Mouse (Mus musculus) G1E (cell line): ENCODE results near the gene Gm10719. TPM values are rescaled to one million over a fixed set of nuclear protein-coding genes. Genes with fewer than 3 reads are reported as not detected.
"Not testable (repeated sequence)": the region's sequence is repeated elsewhere in the genome, so short reads cannot be mapped to it uniquely, and the experiment has no call there.

Experiments used
- ATAC-seq: 2 replicates; pipeline ENCODE4 v1.8.0; 2016; ENCODE audit warnings: mild to moderate bottlenecking; ENCODE audit not compliant: insufficient number of reproducible peaks, poor library complexity, low FRiP score, severe bottlenecking; ENCODE audit errors: extremely low read depth
- DNase-seq: peaks from one replicate; pipeline ENCODE4 v3.0.0; 2012; ENCODE audit warnings: low spot score
- H3K27me3 ChIP-seq: 2 replicates; pipeline ENCODE4 v1.6.1; 2012; ENCODE audit warnings: mild to moderate bottlenecking, low read length, inconsistent platforms; ENCODE audit not compliant: insufficient read depth
- H3K36me3 ChIP-seq: replicated peaks from 2 replicates; pipeline ENCODE3; 2012; ENCODE audit warnings: mild to moderate bottlenecking, inconsistent platforms
- H3K4me1 ChIP-seq: 2 replicates; pipeline ENCODE4 v1.6.1; 2012; ENCODE audit warnings: low read depth, low read length, inconsistent platforms, mixed read lengths; ENCODE audit not compliant: insufficient read depth
- H3K4me3 ChIP-seq: 2 replicates; pipeline ENCODE4 v1.5.1; 2012; ENCODE audit warnings: low read depth, mild to moderate bottlenecking, inconsistent platforms, low read length, moderate library complexity, mixed read lengths
- H3K9me3 ChIP-seq: replicated peaks from 2 replicates; pipeline ENCODE4 v1.6.1; 2012; ENCODE audit warnings: inconsistent platforms
- polyA plus RNA-seq: library from polyadenylated mRNA; stranded (reverse); fragments of >175 nt; gene quantifications from 2 replicates; pipeline ENCODE4 v1.2.3, GENCODE M21; 2012
- total RNA-seq, 2 experiments: library from RNA; stranded (forward) in 1 of 2; stranded (reverse) in 1 of 2; fragments of 200-1000 nt in 1 of 2; fragments of >200 nt in 1 of 2; fragmentation: Nextera tagmentation in 1 of 2; gene quantifications; 2 replicates each; pipeline ENCODE4 v1.2.3; 2014 to 2017

Gm10719 gene
- total and polyA plus RNA-seq, 3 experiments: 0.38 to 146 (median 3.2) TPM

DNA sequence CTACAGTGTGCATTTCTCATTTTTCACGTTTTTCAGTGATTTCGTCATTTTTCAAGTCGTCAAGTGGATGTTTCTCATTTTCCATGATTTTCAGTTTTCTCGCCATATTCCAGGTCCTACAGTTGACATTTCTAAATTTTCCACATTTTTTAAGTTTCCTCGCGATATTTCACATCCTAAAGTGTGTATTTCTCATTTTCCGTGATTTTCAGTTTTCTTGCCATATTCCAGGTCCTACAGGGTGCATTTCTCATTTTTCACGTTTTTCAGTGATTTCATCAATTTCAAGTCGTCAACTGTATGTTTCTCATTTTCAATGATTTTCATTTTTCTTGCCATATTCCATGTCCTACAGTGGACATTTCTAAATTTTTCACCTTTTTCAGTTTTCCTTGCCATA lies 1.9 kb upstream of the Gm10719 start, which contains the start of gene Gm10720:
Gene Gm10720, plus strand, starts transcription at position 301 of the 400 bp plus-strand sequence.
- H3K4me1 ChIP-seq, DNase-seq, ATAC-seq, H3K4me3 ChIP-seq, H3K27me3 ChIP-seq, H3K9me3 ChIP-seq, H3K36me3 ChIP-seq: not testable (repeated sequence)

DNA sequence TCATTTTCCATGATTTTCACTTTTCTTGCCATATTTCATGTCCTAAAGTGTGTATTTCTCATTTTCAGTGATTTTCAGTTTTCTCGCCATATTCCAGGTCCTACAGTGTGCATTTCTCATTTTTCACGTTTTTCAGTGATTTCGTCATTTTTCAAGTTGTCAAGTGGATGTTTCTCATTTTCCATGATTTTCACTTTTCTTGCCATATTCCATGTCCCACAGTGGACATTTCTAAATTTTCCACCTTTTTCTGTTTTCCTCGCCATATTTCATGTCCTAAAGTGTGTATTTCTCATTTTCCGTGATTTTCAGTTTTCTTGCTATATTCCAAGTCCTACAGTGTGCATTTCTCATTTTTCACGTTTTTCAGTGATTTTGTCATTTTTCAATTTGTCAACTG lies 1.3 kb upstream of the Gm10719 start:
- not testable (repeated sequence) for H3K36me3 ChIP-seq, DNase-seq, H3K4me1 ChIP-seq, ATAC-seq, H3K4me3 ChIP-seq, H3K27me3 ChIP-seq, H3K9me3 ChIP-seq

DNA sequence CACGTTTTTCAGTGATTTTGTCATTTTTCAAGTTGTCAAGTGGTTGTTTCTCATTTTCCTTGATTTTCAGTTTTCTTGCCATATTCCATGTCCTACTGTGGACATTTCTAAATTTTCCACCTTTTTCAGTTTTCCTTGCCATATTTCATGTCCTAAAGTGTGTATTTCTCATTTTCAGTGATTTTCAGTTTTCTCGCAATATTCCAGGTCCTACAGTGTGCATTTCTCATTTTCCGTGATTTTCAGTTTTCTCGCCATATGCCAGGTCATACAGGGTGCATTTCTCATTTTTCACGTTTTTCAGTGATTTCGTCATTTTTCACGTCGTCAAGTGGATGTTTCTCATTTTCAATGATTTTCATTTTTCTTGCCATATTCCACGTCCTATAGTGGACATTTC lies 1.7 kb downstream of the Gm10719 start:
- not testable (repeated sequence) for ATAC-seq, H3K9me3 ChIP-seq, H3K27me3 ChIP-seq, H3K36me3 ChIP-seq, H3K4me1 ChIP-seq, DNase-seq, H3K4me3 ChIP-seq

DNA sequence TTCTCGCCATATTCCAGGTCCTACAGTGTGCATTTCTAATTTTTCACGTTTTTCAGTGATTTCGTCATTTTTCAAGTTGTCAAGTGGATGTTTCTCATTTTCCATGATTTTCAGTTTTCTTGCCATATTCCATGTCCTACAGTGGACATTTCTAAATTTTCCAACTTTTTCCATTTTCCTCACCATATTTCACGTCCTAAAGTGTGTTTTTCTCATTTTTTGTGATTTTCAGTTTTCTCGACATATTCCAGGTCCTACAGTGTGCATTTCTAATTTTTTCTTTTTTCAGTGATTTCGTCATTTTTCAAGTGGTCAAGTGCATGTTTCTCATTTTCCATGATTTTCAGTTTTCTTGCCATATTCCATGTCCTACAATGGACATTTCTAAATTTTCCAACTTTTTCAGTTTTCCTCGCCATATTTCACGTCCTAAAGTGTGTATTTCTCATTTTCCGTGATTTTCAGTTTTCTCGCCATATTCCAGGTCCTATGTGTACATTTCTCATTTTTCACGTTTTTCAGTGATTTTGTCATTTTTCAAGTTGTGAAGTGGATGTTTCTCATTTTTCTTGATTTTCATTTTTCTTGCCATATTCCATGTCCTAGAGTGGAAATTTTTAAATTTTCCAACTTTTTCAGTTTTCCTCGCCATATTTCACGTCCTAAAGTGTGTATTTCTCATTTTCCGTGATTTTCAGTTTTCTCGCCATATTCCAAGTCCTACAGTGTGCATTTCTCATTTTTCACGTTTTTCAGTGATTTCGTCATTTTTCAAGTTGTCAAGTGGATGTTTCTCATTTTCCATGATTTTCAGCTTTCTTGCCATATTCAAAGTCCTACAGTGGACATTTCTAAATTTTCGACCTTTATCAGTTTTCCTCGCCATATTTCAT lies 2.9 kb downstream of the Gm10719 start:
- H3K4me1 ChIP-seq, H3K4me3 ChIP-seq, H3K9me3 ChIP-seq, H3K36me3 ChIP-seq, H3K27me3 ChIP-seq, DNase-seq: not testable (repeated sequence)
- ATAC-seq: peak; percentile 37

DNA sequence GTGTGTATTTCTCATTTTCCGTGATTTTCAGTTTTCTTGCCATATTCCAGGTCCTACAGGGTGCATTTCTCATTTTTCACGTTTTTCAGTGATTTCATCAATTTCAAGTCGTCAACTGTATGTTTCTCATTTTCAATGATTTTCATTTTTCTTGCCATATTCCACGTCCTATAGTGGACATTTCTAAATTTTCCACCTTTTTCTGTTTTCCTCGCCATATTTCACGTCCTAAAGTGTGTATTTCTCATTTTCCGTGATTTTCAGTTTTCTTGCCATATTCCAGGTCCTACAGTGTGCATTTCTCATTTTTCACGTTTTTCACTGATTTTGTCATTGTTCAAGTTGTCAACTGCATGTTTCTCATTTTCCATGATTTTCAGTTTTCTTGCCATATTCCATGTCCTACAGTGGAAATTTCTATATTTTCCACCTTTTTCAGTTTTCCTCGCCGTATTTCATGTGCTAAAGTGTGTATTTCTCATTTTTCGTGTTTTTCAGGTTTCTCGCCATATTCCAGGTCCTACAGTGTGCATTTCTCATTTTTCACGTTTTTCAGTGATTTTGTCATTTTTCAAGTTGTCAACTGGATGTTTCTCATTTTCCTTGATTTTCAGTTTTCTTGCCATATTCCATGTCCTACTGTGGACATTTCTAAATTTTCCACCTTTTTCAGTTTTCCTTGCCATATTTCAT lies 5.3 kb downstream of the Gm10719 start:
- H3K36me3 ChIP-seq, H3K9me3 ChIP-seq, H3K4me1 ChIP-seq, H3K27me3 ChIP-seq, H3K4me3 ChIP-seq, ATAC-seq, DNase-seq: not testable (repeated sequence)

DNA sequence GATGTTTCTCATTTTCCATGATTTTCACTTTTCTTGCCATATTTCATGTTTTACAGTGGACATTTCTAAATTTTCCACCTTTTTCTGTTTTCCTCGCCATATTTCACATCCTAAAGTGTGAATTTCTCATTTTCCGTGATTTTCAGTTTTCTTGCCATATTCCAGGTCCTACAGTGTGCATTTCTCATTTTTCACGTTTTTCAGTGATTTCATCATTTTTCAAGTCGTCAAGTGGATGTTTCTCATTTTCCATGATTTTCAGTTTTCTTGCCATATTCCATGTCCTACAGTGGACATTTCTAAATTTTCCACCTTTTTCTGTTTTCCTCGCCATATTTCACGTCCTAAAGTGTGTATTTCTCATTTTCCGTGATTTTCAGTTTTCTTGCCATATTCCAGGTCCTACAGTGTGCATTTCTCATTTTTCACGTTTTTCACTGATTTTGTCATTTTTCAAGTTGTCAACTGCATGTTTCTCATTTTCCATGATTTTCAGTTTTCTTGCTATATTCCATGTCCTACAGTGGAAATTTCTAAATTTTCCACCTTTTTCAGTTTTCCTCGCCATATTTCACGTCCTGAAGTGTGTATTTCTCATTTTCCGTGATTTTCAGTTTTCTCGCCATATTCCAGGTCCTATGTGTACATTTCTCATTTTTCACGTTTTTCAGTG lies 6.2 kb downstream of the Gm10719 start, which contains the start of gene Gm10718:
Gene Gm10718, plus strand, starts transcription at position 236 of the 673 bp plus-strand sequence.
- not testable (repeated sequence) for DNase-seq, H3K4me1 ChIP-seq, H3K27me3 ChIP-seq, H3K9me3 ChIP-seq, H3K4me3 ChIP-seq, ATAC-seq, H3K36me3 ChIP-seq

DNA sequence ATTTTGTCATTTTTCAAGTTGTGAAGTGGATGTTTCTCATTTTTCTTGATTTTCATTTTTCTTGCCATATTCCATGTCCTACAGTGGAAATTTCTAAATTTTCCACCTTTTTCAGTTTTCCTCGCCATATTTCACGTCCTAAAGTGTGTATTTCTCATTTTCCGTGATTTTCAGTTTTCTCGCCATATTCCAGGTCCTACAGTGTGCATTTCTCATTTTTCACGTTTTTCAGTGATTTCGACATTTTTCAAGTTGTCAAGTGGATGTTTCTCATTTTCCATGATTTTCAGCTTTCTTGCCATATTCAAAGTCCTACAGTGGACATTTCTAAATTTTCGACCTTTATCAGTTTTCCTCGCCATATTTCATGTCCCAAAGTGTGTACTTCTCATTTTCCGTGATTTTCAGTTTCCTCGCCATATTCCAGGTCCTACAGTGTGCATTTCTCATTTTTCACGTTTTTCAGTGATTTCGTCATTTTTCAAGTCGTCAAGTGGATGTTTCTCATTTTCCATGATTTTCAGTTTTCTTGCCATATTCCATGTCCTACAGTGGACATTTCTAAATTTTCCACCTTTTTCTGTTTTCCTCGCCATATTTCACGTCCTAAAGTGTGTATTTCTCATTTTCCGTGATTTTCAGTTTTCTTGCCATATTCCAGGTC lies 6.9 kb downstream of the Gm10719 start:
- H3K9me3 ChIP-seq, H3K4me3 ChIP-seq, H3K4me1 ChIP-seq, DNase-seq, H3K27me3 ChIP-seq, H3K36me3 ChIP-seq, ATAC-seq: not testable (repeated sequence)

DNA sequence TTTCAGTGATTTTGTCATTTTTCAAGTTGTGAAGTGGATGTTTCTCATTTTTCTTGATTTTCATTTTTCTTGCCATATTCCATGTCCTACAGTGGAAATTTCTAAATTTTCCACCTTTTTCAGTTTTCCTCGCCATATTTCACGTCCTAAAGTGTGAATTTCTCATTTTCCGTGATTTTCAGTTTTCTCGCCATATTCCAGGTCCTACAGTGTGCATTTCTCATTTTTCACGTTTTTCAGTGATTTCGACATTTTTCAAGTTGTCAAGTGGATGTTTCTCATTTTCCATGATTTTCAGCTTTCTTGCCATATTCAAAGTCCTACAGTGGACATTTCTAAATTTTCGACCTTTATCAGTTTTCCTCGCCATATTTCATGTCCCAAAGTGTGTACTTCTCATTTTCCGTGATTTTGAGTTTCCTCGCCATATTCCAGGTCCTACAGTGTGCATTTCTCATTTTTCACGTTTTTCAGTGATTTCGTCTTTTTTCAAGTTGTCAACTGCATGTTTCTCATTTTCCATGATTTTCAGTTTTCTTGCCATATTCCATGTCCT lies 7.8 kb downstream of the Gm10719 start, which contains the start of gene Gm10717:
Gene Gm10717, plus strand, starts transcription at position 506 of the 556 bp plus-strand sequence.
- not testable (repeated sequence) for ATAC-seq, H3K36me3 ChIP-seq, H3K4me3 ChIP-seq, H3K4me1 ChIP-seq, DNase-seq, H3K9me3 ChIP-seq, H3K27me3 ChIP-seq

DNA sequence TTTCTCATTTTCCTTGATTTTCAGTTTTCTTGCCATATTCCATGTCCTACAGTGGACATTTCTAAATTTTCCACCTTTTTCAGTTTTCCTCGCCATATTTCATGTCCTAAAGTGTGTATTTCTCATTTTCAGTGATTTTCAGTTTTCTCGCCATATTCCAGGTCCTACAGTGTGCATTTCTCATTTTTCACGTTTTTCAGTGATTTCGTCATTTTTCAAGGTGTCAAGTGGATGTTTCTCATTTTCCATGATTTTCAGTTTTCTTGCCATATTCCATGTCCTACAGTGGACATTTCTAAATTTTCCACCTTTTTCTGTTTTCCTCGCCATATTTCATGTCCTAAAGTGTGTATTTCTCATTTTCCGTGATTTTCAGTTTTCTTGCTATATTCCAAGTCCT lies 8.4 kb downstream of the Gm10719 start:
- not testable (repeated sequence) for ATAC-seq, H3K9me3 ChIP-seq, H3K4me1 ChIP-seq, H3K27me3 ChIP-seq, H3K36me3 ChIP-seq, H3K4me3 ChIP-seq, DNase-seq

DNA sequence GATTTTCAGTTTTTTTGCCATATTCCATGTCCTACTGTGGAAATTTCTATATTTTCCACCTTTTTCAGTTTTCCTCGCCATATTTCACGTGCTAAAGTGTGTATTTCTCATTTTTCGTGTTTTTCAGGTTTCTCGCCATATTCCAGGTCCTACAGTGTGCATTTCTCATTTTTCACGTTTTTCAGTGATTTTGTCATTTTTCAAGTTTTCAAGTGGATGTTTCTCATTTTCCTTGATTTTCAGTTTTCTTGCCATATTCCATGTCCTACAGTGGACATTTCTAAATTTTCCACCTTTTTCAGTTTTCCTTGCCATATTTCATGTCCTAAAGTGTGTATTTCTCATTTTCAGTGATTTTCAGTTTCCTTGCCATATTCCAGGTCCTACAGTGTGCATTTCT lies 8.9 kb downstream of the Gm10719 start:
- not testable (repeated sequence) for H3K36me3 ChIP-seq, H3K4me1 ChIP-seq, ATAC-seq, H3K4me3 ChIP-seq, H3K9me3 ChIP-seq, H3K27me3 ChIP-seq, DNase-seq

DNA sequence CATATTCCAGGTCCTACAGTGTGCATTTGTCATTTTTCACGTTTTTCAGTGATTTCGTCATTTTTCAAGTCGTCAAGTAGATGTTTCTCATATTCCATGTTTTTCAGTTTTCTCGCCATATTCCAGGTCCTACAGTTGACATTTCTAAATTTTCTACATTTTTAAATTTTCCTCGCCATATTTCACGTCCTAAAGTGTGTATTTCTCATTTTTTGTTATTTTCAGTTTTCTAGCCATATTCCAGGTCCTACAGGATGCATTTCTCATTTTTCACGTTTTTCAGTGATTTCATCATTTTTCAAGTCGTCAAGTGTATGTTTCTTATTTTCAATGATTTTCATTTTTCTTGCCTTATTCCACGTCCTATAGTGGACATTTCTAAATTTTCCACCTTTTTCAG lies 9.5 kb downstream of the Gm10719 start:
- not testable (repeated sequence) for H3K36me3 ChIP-seq, H3K4me3 ChIP-seq, H3K9me3 ChIP-seq, DNase-seq, H3K27me3 ChIP-seq, H3K4me1 ChIP-seq, ATAC-seq
